26 mouse cellular contexts compared by ENCODE assay signal in genomic region chr9:71812914-71813313, GRCm38 (mm10). TPM values are rescaled to one million over a fixed set of nuclear protein-coding genes. Genes with fewer than 3 reads are reported as not detected.
DNase-seq lines count a peak whose midpoint lies in the region; ATAC-seq and TF ChIP-seq lines count a peak whose summit lies in the region.
"Had no signal": no experiment of that assay in that cellular context is flagged by ENCODE, and none has a peak within 500 bp of the region (broad histone marks: within the 10 kb centered on the region; RNA-seq: fewer than 3 reads in every experiment).

No protein-coding gene starts in this region.

- 69% methylated on average over 4 of the region's 4 CpGs for WGBS in midbrain, embryonic 11.5 days
- 39% methylated on average over 4 of the region's 4 CpGs for WGBS in midbrain, embryonic 16.5 days

- TF ChIP-seq POLR2A in brain, embryonic 14.5 days (IDR thresholded peaks at IDR 0.05; ENCODE audit: borderline replicate concordance, extremely low read depth, insufficient read depth, insufficient read length, poor library complexity, severe bottlenecking), result no peak

- no peaks in the 10 kb centered on the region for H3K36me3 ChIP-seq in midbrain, embryonic 11.5 days (ENCODE audit: control insufficient read depth, insufficient read depth, low read length)
- no peaks in the 10 kb centered on the region for H3K36me3 ChIP-seq in midbrain, embryonic 16.5 days (ENCODE audit: control insufficient read depth, insufficient read depth, low read length)
- H3K36me3 ChIP-seq: embryonic facial prominence, embryonic 13.5 days; embryonic facial prominence, embryonic 15.5 days; forebrain, embryonic 10.5 days; forebrain, embryonic 12.5 days; G1E had no signal

- no peak overlapping the region for H3K9ac ChIP-seq in midbrain, embryonic 11.5 days (ENCODE audit: low read length)
- H3K9ac ChIP-seq in midbrain, embryonic 16.5 days (ENCODE audit: low read depth, low read length), result no peak overlapping the region
- H3K9ac ChIP-seq: embryonic facial prominence, embryonic 13.5 days; embryonic facial prominence, embryonic 15.5 days; forebrain, embryonic 12.5 days had no signal

- H3K27me3 ChIP-seq in midbrain, embryonic 11.5 days (ENCODE audit: control insufficient read depth, insufficient read depth, low read length), result no peaks in the 10 kb centered on the region; the same call in 1 of the 2 replicates
- H3K27me3 ChIP-seq in midbrain, embryonic 16.5 days (ENCODE audit: control insufficient read depth, insufficient read depth, low read depth, low read length), result no peaks in the 10 kb centered on the region
- H3K27me3 ChIP-seq: CH12.LX; embryonic facial prominence, embryonic 13.5 days; embryonic facial prominence, embryonic 15.5 days; Patski had no signal

- H3K9me3 ChIP-seq in midbrain, embryonic 11.5 days (ENCODE audit: control insufficient read depth, low read length), result no peaks in the 10 kb centered on the region
- no peaks in the 10 kb centered on the region for H3K9me3 ChIP-seq in midbrain, embryonic 16.5 days (replicated peaks; ENCODE audit: control insufficient read depth, low read length, poor library complexity, severe bottlenecking)
- H3K9me3 ChIP-seq: embryonic facial prominence, embryonic 13.5 days; embryonic facial prominence, embryonic 15.5 days; forebrain, embryonic 12.5 days; G1E had no signal

- H3K4me1 ChIP-seq in midbrain, embryonic 11.5 days (ENCODE audit: control insufficient read depth, insufficient read depth, low read length), result no peaks in the 10 kb centered on the region
- peaks cover 4% of the 10 kb centered on the region; the same call in 1 of the 2 replicates for H3K4me1 ChIP-seq in midbrain, embryonic 16.5 days (ENCODE audit: control insufficient read depth, insufficient read depth, low read length)

- no peak overlapping the region for H3K4me3 ChIP-seq in midbrain, embryonic 11.5 days (ENCODE audit: low read depth, low read length)
- no peak overlapping the region for H3K4me3 ChIP-seq in midbrain, embryonic 16.5 days (ENCODE audit: low read depth, low read length)
- H3K4me3 ChIP-seq: embryonic facial prominence, embryonic 13.5 days; embryonic facial prominence, embryonic 15.5 days; erythroblast, embryonic 14.5 days; forebrain, embryonic 10.5 days; forebrain, embryonic 12.5 days had no signal

- no peak for TF ChIP-seq CTCF in brain, embryonic 14.5 days (IDR thresholded peaks at IDR 0.05; ENCODE audit: borderline replicate concordance, extremely low read depth, insufficient read depth, insufficient read length)

- peak; percentile 1 for DNase-seq in cerebellum, adult 9-10 months
- DNase-seq in cerebellum, adult 9-11 months, result no peak
- peak; percentile 76 for DNase-seq in midbrain, embryonic 11.5 days (ENCODE audit: low spot score, missing footprints)
- peak; percentile 54 for DNase-seq in brain, embryonic 14.5 days (ENCODE audit: low read depth)
- DNase-seq: adrenal gland, adult 8-10 months; adrenal gland, postnatal 14 days; adrenal gland, postnatal 36 days; B cell, adult 2 months; cerebellum, adult 11 months; cerebellum, adult 18-20 months; cerebellum, adult 8-10 months; cerebellum, postnatal 14 days; cerebellum, postnatal 36 days had no signal

- H3K4me2 ChIP-seq in midbrain, embryonic 11.5 days, result no peak overlapping the region
- H3K4me2 ChIP-seq in midbrain, embryonic 16.5 days (ENCODE audit: low read length), result no peak overlapping the region
- H3K4me2 ChIP-seq: embryonic facial prominence, embryonic 13.5 days; embryonic facial prominence, embryonic 15.5 days; forebrain, embryonic 12.5 days had no signal

- H3K27ac ChIP-seq in midbrain, embryonic 11.5 days (ENCODE audit: low read depth, low read length), result no peak overlapping the region
- no peak overlapping the region for H3K27ac ChIP-seq in midbrain, embryonic 16.5 days (ENCODE audit: low read length)
- H3K27ac ChIP-seq: embryonic facial prominence, embryonic 13.5 days; embryonic facial prominence, embryonic 15.5 days; forebrain, embryonic 10.5 days; forebrain, embryonic 12.5 days had no signal

- no peak for ATAC-seq in midbrain, embryonic 11.5 days (ENCODE audit: low FRiP score)
- no peak for ATAC-seq in midbrain, embryonic 16.5 days
- ATAC-seq: activated CD4-positive, CD25-positive, alpha-beta regulatory T cell, adult 4 months; CD4-positive, CD25-positive, alpha-beta regulatory T cell, adult 4 months; forebrain, embryonic 14.5 days; forebrain, embryonic 16.5 days; Patski had no signal

RNA-seq across cellular contexts. Expression of gene Cgnl1, which starts 41.5 kb away (rescaled TPM):
- polyA plus RNA-seq in midbrain, embryonic 11.5 days (2014; fragmentation: Nextera tagmentation; extraction: Ambion mirVana), result 4.2 and 4.6 TPM in 2 replicates
- polyA plus RNA-seq in midbrain, embryonic 16.5 days (2015; fragmentation: Nextera tagmentation; extraction: Ambion mirVana), result 4.2 and 4.6 TPM in 2 replicates
- polyA plus RNA-seq in brain, embryonic 14.5 days (2012; rRNA removed), result 3.0 and 8.2 TPM in 2 replicates
- polyA plus RNA-seq: activated CD4-positive, CD25-positive, alpha-beta regulatory T cell, adult 4 months; CD4-positive, CD25-positive, alpha-beta regulatory T cell, adult 4 months; erythroblast, embryonic 14.5 days had no signal
